Mouse (Mus musculus): Measurements from ENCODE around the gene Chac1.

DNA sequence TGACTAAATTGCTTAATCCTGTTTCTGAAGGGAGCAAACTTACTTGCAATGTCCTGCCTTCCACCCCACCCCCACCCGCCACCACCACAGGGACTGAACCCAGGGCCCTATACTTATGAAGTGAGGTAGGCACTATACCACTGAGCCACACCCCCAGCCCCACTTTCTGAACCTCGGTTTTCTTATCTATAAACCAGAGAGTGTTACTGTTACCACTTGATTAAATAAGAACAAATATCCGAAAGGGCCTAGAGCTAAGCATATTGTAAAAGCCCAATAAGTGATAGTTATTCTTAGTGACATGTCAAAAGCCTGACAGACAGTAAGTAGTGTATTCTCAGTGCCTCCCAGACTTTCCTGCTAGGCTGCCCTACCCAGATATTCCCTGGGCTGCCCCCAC is 46.6 kb upstream of the Chac1 start:
- TF ChIP-seq CTCF (IDR thresholded peaks at IDR 0.05; ENCODE audit: control insufficient read depth, insufficient read depth, low read length) (no peak), POLR2A (IDR thresholded peaks at IDR 0.05; ENCODE audit: borderline replicate concordance, control insufficient read depth, low read depth, low read length) (no peak)
